Mouse (Mus musculus) adrenal gland, adult 18-20 months (tissue): ENCODE measurements around the gene Cpped1. TPM values are rescaled to one million over a fixed set of nuclear protein-coding genes. Genes with fewer than 3 reads are reported as not detected.

Experiments
- DNase-seq, 2 experiments: peaks; one replicate each; pipeline ENCODE4 v3.0.0; 2021 to 2022; ENCODE audit warnings: low spot score in 2 of 2
- long read RNA-seq, 2 experiments: library from polyadenylated mRNA; stranded (forward); transcript quantifications; one replicate each; pipeline ENCODE4 v2.0.0; 2021
- total RNA-seq, 2 experiments: library from RNA; stranded (reverse); gene quantifications; 1 replicate in 1 of 2; 2 replicates in 1 of 2; pipeline ENCODE4 v1.2.3; 2021

The Cpped1 gene
- 10 to 100 TPM; 40.6 to 45.4 TPM for total RNA-seq
- long read RNA-seq, experiment 1, transcript Cpped1-202 (4 exons, 2,663 nt): major isoform, 25 of 32 reads
- long read RNA-seq, experiment 1, partial matches to known transcripts: 4 of 32 reads
- long read RNA-seq, experiment 1, other reads (novel, unspliced or antisense): 3 of 32 reads
- long read RNA-seq, experiment 2, transcript Cpped1-202 (4 exons, 2,663 nt): major isoform, 11 of 29 reads
- long read RNA-seq, experiment 2, partial matches to known transcripts: 14 of 29 reads
- long read RNA-seq, experiment 2, other reads (novel, unspliced or antisense): 2 of 29 reads

GRCm38 (mm10) chr16:11909035-11909591 lies at the start of gene Cpped1:
Gene Cpped1 (minus strand): TSS chr16:11909445.
- peak; percentile 86 to 87 for DNase-seq

DNA sequence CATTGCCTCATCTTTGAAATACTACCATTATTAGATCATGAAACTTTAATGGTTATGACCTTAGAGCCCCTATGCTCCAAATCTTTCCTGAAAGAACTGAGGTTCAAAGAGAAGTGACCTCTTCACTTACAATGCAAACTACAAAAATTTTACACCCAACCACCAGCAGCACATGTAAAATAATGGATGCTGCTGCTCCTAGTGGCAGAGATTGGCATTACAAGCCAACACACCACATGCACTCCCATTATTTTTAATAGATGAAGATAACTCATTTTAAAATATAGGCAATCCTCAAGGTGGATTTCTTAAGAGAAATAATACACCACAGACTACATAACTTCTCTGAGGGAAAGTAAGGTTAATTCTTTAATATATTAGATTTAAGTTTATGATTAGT lies 31.2 kb upstream of the Cpped1 start:
- peak; percentile 52 to 53 for DNase-seq

DNA sequence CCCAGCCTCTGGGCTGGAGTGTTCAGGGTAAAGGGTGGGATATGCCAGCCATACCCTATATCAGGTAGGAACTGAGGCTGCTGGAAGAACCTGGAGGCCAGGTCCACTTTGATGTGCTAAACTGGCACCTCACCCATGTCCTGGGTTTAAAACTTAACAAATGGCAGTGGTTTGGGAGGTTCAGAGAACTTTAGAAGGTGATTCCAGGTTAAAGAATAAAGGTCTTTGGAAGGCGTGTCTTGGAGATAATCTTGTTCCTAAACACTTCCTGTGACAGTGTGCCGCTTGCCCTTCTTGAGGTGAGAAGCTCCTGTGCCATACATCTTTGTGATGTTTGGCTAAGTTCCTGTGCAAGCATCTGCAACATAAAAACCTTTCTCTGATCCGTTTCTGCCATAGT lies 1.6 kb upstream of the Cpped1 start:
- DNase-seq: no peak

DNA sequence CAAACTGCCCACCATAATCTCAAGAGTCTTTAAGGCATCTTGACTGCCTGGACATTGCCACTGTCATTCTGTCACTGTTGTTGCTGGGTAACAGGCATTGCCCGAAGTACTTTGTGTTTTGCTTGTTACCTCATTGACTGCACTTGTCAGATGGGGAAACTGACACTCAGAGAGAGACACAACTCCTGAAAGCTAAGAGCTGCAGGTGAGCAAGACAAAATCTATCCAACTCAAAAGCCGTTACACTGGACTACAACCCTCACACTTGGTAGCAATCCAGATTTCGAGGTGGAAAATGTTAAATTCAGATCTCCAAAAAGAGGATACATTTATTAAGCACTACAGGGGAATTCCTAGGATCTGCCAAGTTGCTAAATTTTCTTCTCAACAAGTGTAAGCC lies 572 bp upstream of the Cpped1 start:
- DNase-seq: no peak

GRCm38 (mm10) chr16:11908461-11909014 lies 707 bp downstream of the Cpped1 start:
- DNase-seq: no peak

DNA sequence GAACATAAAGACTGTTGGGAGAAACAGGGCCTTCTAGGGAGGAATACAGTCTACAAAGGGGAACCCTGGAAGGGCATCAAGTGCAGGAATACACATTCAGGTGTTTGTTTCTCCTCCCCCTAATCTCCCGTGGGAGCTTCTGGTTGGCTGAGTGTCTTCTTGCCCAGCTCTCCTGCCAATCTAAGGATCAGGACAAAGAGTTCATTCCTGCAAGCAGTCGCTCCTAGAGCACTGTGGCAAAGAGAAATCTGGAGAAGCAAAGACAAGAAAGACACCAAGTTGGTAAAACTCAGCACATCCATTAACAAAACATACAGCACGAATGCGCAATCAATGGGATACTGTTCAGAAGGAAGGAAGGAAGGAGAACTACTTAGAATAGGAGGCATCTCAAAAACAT lies 1.4 kb downstream of the Cpped1 start:
- DNase-seq: no peak

DNA sequence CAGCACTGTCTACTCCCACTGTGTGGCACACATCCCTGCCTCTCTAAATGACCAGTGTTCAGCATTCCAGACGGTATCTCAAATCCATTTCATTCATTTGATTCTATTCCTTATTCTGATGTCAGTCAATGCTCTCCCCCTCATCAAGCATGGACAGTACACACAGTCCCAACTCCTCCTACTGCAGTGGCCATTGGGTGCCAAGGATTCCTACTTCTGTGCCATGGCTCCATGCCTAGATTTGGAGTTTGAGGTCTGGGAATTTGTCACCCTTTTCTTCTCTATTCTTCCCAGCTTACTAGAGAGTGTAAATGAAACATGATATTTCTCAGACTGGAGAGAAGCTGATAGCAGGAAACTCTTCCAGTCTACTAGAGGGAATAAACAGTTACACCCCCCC lies 2.3 kb downstream of the Cpped1 start:
- DNase-seq: no peak

- no peak for DNase-seq
Observed at GRCm38 (mm10) chr16:11905216-11905615, 4.0 kb downstream of the Cpped1 start.

DNA sequence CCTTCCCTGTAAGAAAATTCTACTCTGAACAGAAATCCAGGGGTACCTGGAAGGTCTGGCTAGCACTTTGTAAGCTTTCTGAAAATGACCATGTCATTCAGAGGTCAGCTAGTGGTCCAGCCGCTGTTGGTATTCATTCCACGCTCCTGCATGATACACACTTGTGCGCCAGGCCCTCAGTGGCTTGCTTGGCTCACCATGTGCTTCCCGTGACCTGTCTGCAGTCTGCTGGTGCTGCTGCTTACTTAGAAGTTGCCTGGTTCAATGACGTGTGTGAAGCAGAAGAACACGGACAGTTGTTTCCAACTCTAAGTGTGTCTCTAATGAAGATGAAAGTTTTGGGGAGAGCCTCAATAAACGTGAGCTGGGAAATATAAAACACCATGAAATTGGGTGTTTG lies 7.2 kb downstream of the Cpped1 start:
- DNase-seq: no peak

GRCm38 (mm10) chr16:11900341-11900740 lies 8.9 kb downstream of the Cpped1 start:
- DNase-seq: no peak

DNA sequence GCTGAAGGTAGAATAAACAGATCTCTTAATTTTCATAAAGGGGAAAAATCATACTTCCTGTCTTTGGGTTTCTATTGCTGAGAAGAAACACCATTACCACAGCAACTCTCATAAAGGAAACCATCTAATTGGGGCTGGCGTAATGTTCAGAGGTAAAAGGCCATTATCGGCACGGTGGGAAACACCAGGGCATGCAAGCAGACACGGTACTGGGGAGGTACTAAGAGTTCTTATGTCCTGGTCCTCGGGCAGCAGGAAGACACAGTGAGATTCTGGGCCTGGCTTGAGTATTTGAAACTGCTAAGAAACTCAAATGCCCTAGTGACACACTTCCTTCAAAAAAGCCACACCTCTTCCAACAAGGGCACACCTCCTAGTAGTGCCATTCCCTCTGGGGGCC lies 12.8 kb downstream of the Cpped1 start:
- DNase-seq: no peak

GRCm38 (mm10) chr16:11894877-11895276 lies 14.4 kb downstream of the Cpped1 start:
- no peak for DNase-seq

GRCm38 (mm10) chr16:11890186-11890585 lies 19.1 kb downstream of the Cpped1 start:
- no peak for DNase-seq

GRCm38 (mm10) chr16:11889741-11890140 lies 19.5 kb downstream of the Cpped1 start:
- no peak for DNase-seq

DNA sequence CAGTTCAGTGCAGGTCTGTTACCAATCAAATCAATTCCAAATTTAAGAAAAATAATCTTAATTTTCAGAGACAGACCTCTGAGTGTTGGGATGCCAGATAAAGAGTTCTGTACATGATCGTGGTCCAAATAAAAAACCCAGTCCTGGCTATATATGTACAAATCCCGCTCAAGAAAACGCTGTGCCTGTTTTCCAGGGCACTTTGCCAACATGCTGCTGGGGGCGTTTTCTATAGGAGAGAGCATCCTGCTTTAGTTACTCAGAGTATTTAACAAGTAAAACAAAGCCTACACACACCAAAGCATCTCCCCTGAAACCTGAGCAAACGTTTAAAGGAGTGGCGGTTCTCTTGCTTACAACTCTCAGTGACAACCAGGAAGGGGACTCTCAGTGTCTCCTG lies 27.4 kb downstream of the Cpped1 start:
- no peak for DNase-seq

- DNase-seq: no peak
Observed at GRCm38 (mm10) chr16:11880461-11880860, 28.8 kb downstream of the Cpped1 start.

DNA sequence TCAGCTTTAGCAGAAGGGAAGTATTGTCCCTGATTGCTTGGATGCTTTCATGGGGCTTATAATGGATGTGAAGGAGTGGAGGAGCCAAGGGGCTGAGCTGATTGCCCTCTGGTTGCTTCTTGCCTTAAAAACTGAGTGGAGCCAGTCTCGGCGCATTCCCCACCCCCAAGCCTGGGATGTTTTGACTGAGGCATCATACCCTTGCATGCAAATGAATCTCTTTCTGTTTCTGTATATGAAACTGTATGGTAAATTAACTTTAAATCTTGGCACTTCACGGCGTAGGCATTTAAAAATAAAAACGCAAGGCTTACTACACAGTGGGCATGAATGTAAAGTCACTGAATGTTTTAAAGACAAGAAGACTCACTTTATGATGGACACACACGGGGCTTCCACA lies 30.0 kb downstream of the Cpped1 start:
- no peak for DNase-seq

DNA sequence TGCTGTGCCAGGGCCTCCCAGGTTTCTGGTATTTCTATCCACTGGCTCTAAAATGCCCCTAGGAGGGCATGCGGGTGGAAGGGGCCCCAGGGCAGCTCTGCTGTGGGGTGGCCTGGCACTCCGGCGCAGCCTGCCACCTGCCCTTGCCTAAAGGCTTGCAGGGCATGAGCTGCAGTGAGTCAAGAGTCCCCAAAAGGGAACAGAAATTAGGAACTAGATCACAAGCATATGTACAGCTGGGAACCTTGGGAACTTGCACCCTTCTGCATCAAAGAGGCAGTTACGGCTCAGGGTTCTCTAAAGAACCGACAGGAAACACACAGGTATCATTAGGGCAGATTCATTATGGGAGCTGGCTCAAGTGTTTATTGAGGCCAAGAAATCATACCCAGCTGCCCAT lies 34.0 kb downstream of the Cpped1 start:
- no peak for DNase-seq

- DNase-seq: no peak
Observed at GRCm38 (mm10) chr16:11873292-11873691, 36.0 kb downstream of the Cpped1 start.

DNA sequence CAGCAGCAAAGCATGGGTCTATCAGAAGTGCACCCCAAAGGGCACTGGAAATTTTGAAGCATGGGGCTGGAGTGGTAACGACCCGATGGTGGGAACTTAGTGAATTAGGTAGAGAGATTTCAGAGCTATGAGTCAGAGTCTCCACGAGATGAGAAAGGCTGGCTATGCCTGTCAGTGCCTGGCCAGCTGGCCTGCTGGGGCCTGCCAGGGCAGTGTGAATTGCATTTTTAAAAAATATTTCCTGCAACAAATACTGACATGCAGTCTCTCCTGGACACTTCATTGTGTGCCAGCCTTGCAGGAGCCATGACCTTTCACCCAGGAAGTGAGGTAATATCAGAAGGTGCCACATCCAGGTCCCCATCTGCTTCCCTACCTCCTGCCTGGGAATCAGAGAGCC lies 40.8 kb downstream of the Cpped1 start:
- DNase-seq: no peak

- DNase-seq: no peak
Observed at GRCm38 (mm10) chr16:11852716-11853605, 56.3 kb downstream of the Cpped1 start.
